Mouse (Mus musculus) adrenal gland, adult 10 weeks (tissue): ENCODE data around the gene Mid1ip1. TPM values are rescaled to one million over a fixed set of nuclear protein-coding genes. Genes with fewer than 3 reads are reported as not detected.

ENCODE experiments used
- polyA plus RNA-seq: library from polyadenylated mRNA; stranded (reverse); fragments of 350-450 nt; fragmentation: Illumina TruSeq; extraction: RNeasy Lipid Tissue Mini Kit (QIAGEN cat#74804); gene quantifications from one replicate; pipeline ENCODE4 v1.2.3, GENCODE M21; 2014; ENCODE audit warnings: low read depth, low replicate concordance

Gene Mid1ip1
- polyA plus RNA-seq = 21.6 TPM

GRCm38 (mm10) chrX:10714696-10715140 lies at the start of gene Mid1ip1:
TSS of gene Mid1ip1 (plus strand) at chrX:10715013.

Other genes starting within 250 kb of the Mid1ip1 start
- gene Tspan7, start 229.9 kb upstream of the Mid1ip1 start, polyA plus RNA-seq = 70.0 TPM